Mouse (Mus musculus) bone marrow macrophage, adult 2 months (primary cell): ENCODE results near the gene Hbb-bh1.
"Not testable (repeated sequence)": the region's sequence is repeated elsewhere in the genome, so short reads cannot be mapped to it uniquely, and the experiment has no call there.

Experiments used
- CTCF ChIP-seq: IDR thresholded peaks from 2 replicates; pipeline ENCODE4 v1.5.1; 2012; ENCODE audit warnings: low read depth, mild to moderate bottlenecking, low read length, moderate library complexity
- POLR2A ChIP-seq: IDR thresholded peaks from 2 replicates; pipeline ENCODE4 v1.6.1; 2012; ENCODE audit warnings: mild to moderate bottlenecking, low read depth, low read length, borderline replicate concordance

- not testable (repeated sequence) for TF ChIP-seq CTCF, POLR2A
Measured at GRCm38 (mm10) chr7:103808120-103808519, 34.8 kb downstream of the Hbb-bh1 start.
